Comparison of ENCODE assay signal across 1 mouse cellular context in the genomic region with DNA sequence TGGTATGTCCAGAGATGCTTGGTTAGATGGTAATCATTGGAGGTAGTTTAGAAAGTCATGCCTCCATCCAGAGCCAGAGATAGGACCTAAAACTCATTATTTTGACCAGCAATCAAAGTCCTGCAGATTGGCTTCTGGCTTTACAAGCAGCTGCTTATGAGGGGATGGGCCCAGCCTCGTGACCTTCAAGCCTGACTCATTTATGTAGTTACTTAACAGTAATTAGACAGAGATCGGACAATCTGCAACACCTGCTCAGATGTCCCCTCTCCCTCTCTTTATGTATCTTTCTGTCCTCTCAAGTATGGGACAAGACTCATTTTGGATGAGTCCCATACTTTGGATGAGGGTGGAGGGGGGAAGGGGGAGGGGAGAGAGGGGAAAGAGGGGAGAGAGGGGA.
TF ChIP-seq lines count a peak whose summit lies in the region.

No protein-coding gene starts in this region.

TF ChIP-seq in CH12.LX, 34 proteins besides CTCF, POLR2A, EP300 and RAD21 (continued from another document):
- TF ChIP-seq E2F4 (IDR thresholded peaks at IDR 0.05; ENCODE audit: insufficient replicate concordance, low read depth, low read length) (no peak), USF2 (conservative IDR thresholded peaks at IDR 0.05; ENCODE audit: low read depth, low read length) (no peak), JUN (IDR thresholded peaks at IDR 0.05; ENCODE audit: insufficient read depth, low read depth, low read length) (peak; percentile 62; the same call in 1 of the 2 replicates), NRF1 (IDR thresholded peaks at IDR 0.05; ENCODE audit: low read depth, low read length) (no peak), ELF1 (IDR thresholded peaks at IDR 0.05; ENCODE audit: low read depth, low read length) (no peak)
